Mouse (Mus musculus) CH12F3 (cell line): ENCODE results near the gene Fgb.

Experiments
- in situ Hi-C: fragments of 300-500 bp; cut with MboI; formaldehyde crosslinking; loops from 2 replicates; pipeline ENCODE4 v1.14.3; 2020; ENCODE audit warnings: low sequenced_read_pairs

Fgb gene

GRCm38 (mm10) chr3:82991963-82992362 lies 57.7 kb downstream of the Fgb start:
- in situ Hi-C loops: loop anchor here (25.0 kb wide), 1 partner anchor 270 kb away; no protein-coding TSS in a partner anchor
